In the genomic region with DNA sequence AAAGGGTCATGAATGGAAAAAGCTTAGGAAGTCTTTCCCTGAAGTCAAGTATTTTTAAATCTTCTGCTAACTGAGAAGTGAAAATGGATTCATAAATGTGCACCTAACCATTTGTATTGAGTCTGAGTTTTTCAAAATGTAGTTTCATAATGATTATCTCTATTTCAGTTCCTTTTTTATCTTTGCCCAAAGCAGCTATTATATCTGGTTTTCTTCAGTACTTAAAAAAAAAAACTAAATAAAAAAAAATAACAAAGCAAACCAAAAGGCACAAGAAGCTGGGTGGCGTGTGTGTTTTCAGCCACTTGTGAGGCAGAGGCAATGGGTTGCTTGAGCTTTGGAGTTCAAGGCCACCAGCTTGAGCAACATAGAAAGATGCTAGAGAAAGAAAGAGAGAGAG, we compare ENCODE assay signal across 21 mouse cellular contexts. TPM values are rescaled to one million over a fixed set of nuclear protein-coding genes. Genes with fewer than 3 reads are reported as not detected.
DNase-seq lines count a peak whose midpoint lies in the region; ATAC-seq and TF ChIP-seq lines count a peak whose summit lies in the region.
"Had no signal": no experiment of that assay in that cellular context is flagged by ENCODE, and none has a peak within 500 bp of the region (broad histone marks: within the 10 kb centered on the region; RNA-seq: fewer than 3 reads in every experiment).

No protein-coding gene starts in this region.

- H3K27ac ChIP-seq in CH12.LX (ENCODE audit: insufficient read depth, low read depth) = no peak overlapping the region
- H3K27ac ChIP-seq: embryonic facial prominence, embryonic 10.5 days; embryonic facial prominence, embryonic 12.5 days; forebrain, embryonic 13.5 days; forebrain, embryonic 15.5 days had no signal

- H3K9me3 ChIP-seq in CH12.LX (replicated peaks; ENCODE audit: low read length) = peaks cover 8% of the 10 kb centered on the region
- H3K9me3 ChIP-seq: embryonic facial prominence, embryonic 10.5 days; embryonic facial prominence, embryonic 12.5 days; forebrain, embryonic 13.5 days; forebrain, embryonic 15.5 days had no signal

- TF ChIP-seq EP300 in CH12.LX (IDR thresholded peaks at IDR 0.05; ENCODE audit: low read length) = peak; percentile 99

- in situ Hi-C loops in CH12.LX (cut with MboI; ENCODE audit: low pct_ligation_motif_present, low pct_unique_long_range_greater_than_20kb, low sequenced_read_pairs) = no loop called here

- TF ChIP-seq POLR2A in CH12.LX (IDR thresholded peaks at IDR 0.05; ENCODE audit: low read depth, low read length) = no peak

- TF ChIP-seq RAD21 in CH12.LX (IDR thresholded peaks at IDR 0.05; ENCODE audit: low read depth, low read length) = no peak; the same call in 1 of the 2 replicates

- no peak for TF ChIP-seq CTCF in CH12.LX (conservative IDR thresholded peaks at IDR 0.05 in 1 of 2, IDR thresholded peaks at IDR 0.05 in 1 of 2; ENCODE audit: low read depth in 2 of 2, low read length in 2 of 2)

- DNase-seq in A20 (ENCODE audit: low read depth, low spot score) = peak; percentile 70
- DNase-seq in CH12.LX (ENCODE audit: extremely low read depth) = peak; percentile 43
- no peak for DNase-seq in spleen, adult 12 weeks (ENCODE audit: low spot score)
- DNase-seq in left cerebral cortex, postnatal 36 days (ENCODE audit: low spot score in 2 of 2) = no peak
- DNase-seq in thymus, postnatal 14 days = no peak
- DNase-seq: adrenal gland, adult 8-10 months; adrenal gland, postnatal 14 days; adrenal gland, postnatal 36 days; cerebellum, adult 11-12 months; cerebellum, adult 2 months; cerebellum, adult 9-10 months; cerebellum, postnatal 10 days; cerebellum, postnatal 25 days had no signal

- H3K9ac ChIP-seq in CH12.LX (ENCODE audit: insufficient read depth, low read depth) = no peak overlapping the region; the same call in 1 of the 2 replicates
- H3K9ac ChIP-seq: embryonic facial prominence, embryonic 12.5 days; forebrain, embryonic 13.5 days; forebrain, embryonic 15.5 days had no signal

- no peak overlapping the region for H3K4me3 ChIP-seq in CH12.LX (replicated peaks in 1 of 3; ENCODE audit: low read depth in 2 of 3, low read length in 2 of 3, poor library complexity in 1 of 3)
- H3K4me3 ChIP-seq: embryonic facial prominence, embryonic 10.5 days; embryonic facial prominence, embryonic 12.5 days; forebrain, embryonic 13.5 days; forebrain, embryonic 15.5 days had no signal

- no peaks in the 10 kb centered on the region for H3K79me2 ChIP-seq in CH12.LX (replicated peaks; ENCODE audit: control insufficient read depth, extremely low read depth, insufficient read depth, poor library complexity, severe bottlenecking)

- peak; percentile 52; the same call in 1 of the 2 replicates for ATAC-seq in granulocyte monocyte progenitor cell, adult 5-6 weeks (replicated peaks; ENCODE audit: poor library complexity, severe bottlenecking)
- ATAC-seq: activated CD4-positive, CD25-positive, alpha-beta regulatory T cell, adult 4 months; CD4-positive, CD25-positive, alpha-beta regulatory T cell, adult 4 months; forebrain, embryonic 13.5 days; forebrain, embryonic 15.5 days; Patski had no signal

- H3K4me2 ChIP-seq in CH12.LX (ENCODE audit: insufficient read depth, low read depth, poor library complexity, severe bottlenecking) = peak overlapping the region; percentile 71
- H3K4me2 ChIP-seq: embryonic facial prominence, embryonic 12.5 days; forebrain, embryonic 13.5 days; forebrain, embryonic 15.5 days had no signal

- dilution Hi-C loops in CH12.LX (cut with MboI; ENCODE audit: extremely low pct_ligation_motif_present, extremely low pct_unique_long_range_greater_than_20kb, low sequenced_read_pairs) = no loop called here

- peaks cover 3 to 12% of the 10 kb centered on the region in 2 experiments for H3K4me1 ChIP-seq in CH12.LX (ENCODE audit: control insufficient read depth in 1 of 2, insufficient read depth in 2 of 2)
- H3K4me1 ChIP-seq: embryonic facial prominence, embryonic 10.5 days; embryonic facial prominence, embryonic 12.5 days had no signal

- intact Hi-C loops in left cerebral cortex, postnatal 36 days (cut with DNase I) = no loop called here

- no peaks in the 10 kb centered on the region for H3K27me3 ChIP-seq in CH12.LX (replicated peaks)
- H3K27me3 ChIP-seq: embryonic facial prominence, embryonic 12.5 days; forebrain, embryonic 13.5 days; forebrain, embryonic 15.5 days; Patski had no signal

- H3K36me3 ChIP-seq in CH12.LX (replicated peaks in 1 of 2; ENCODE audit: control insufficient read depth in 1 of 2, insufficient read depth in 1 of 2, low read length in 1 of 2) = no peaks in the 10 kb centered on the region
- H3K36me3 ChIP-seq: embryonic facial prominence, embryonic 10.5 days; embryonic facial prominence, embryonic 12.5 days; forebrain, embryonic 15.5 days had no signal

TF ChIP-seq in CH12.LX, 34 proteins besides CTCF, POLR2A, EP300 and RAD21:
- TF ChIP-seq TBP (conservative IDR thresholded peaks at IDR 0.05; ENCODE audit: low read depth, low read length) (no peak), ETS1 (conservative IDR thresholded peaks at IDR 0.05; ENCODE audit: low read depth, low read length) (0 out of 2 replicates have a peak, but pooled peaks have one; percentile 8), BHLHE40 (IDR thresholded peaks at IDR 0.05; ENCODE audit: low read depth, low read length) (no peak), MYC (IDR thresholded peaks at IDR 0.05; ENCODE audit: low read depth, low read length) (no peak), SMC3 (IDR thresholded peaks at IDR 0.05; ENCODE audit: low read depth, low read length) (no peak), ZC3H11A (IDR thresholded peaks at IDR 0.05; ENCODE audit: low read depth, low read length) (no peak), ZNF384 (IDR thresholded peaks at IDR 0.05; ENCODE audit: low read depth, low read length) (peak; percentile 93), IRF4 (IDR thresholded peaks at IDR 0.05; ENCODE audit: low read depth, low read length) (peak; percentile 98), MEF2A (IDR thresholded peaks at IDR 0.05; ENCODE audit: borderline replicate concordance, low read depth, low read length) (peak; percentile 57; the same call in 1 of the 2 replicates), KAT2A (IDR thresholded peaks at IDR 0.05; ENCODE audit: insufficient replicate concordance, low read length) (no peak), ZKSCAN1 (IDR thresholded peaks at IDR 0.05; ENCODE audit: borderline replicate concordance, low read depth, low read length) (no peak), MAX (IDR thresholded peaks at IDR 0.05; ENCODE audit: low read length) (no peak), SIN3A (IDR thresholded peaks at IDR 0.05; ENCODE audit: low read length) (0 out of 2 replicates have a peak, but pooled peaks have one; percentile 44), JUND (conservative IDR thresholded peaks at IDR 0.05; ENCODE audit: low read depth, low read length) (peak; percentile 95), GABPA (IDR thresholded peaks at IDR 0.05; ENCODE audit: insufficient replicate concordance, low read depth, low read length) (no peak), MXI1 (IDR thresholded peaks at IDR 0.05; ENCODE audit: low read depth, low read length) (no peak), CHD1 (IDR thresholded peaks at IDR 0.05; ENCODE audit: low read depth, low read length) (no peak), RCOR1 (conservative IDR thresholded peaks at IDR 0.05; ENCODE audit: low read depth, low read length) (peak; percentile 70; the same call in 1 of the 2 replicates), MAFK (IDR thresholded peaks at IDR 0.05; ENCODE audit: insufficient replicate concordance, low read length) (no peak), JUN (IDR thresholded peaks at IDR 0.05; ENCODE audit: insufficient read depth, low read depth, low read length) (peak; percentile 91)

RNA-seq across cellular contexts. Expression of gene Camk1d, which starts 26.6 kb away (rescaled TPM):
- total RNA-seq in CH12.LX (2012; rRNA removed) = 4.8 and 5.7 TPM in 2 replicates
- 4.6 and 5.1 TPM in 2 replicates for total RNA-seq in CH12.LX (2014; rRNA removed)
- 11.7 and 12.4 TPM in 2 replicates for polyA plus RNA-seq in CH12.LX (2012; ENCODE audit: insufficient read length, low read depth)
- total RNA-seq in granulocyte monocyte progenitor cell, adult 5-6 weeks (2014; fragmentation: Nextera tagmentation) = 1.8 and 4.5 TPM in 2 replicates
- 0.26 and 0.78 TPM in 2 replicates for total RNA-seq in granulocyte monocyte progenitor cell, adult 5-6 weeks (2017)
- 100 to 1,000 TPM; 121 to 124 TPM for total RNA-seq in left cerebral cortex, postnatal 36 days (2021)

Comparison
In these comparisons a context has a peak if more than half of its experiments do, and no peak if none do; other contexts are left out.
1. DNase-seq: peak in A20 (single experiment) and CH12.LX (single experiment); none in spleen, adult 12 weeks (single experiment), left cerebral cortex, postnatal 36 days (0 of 2) and thymus, postnatal 14 days (single experiment).
2. RNA of gene Camk1d, which starts 26.6 kb away (total RNA-seq): 121 to 124 TPM in left cerebral cortex, postnatal 36 days; 4.6 to 5.7 TPM in CH12.LX and 0.26 to 4.5 TPM in granulocyte monocyte progenitor cell, adult 5-6 weeks; every median in the first group is over 10 times any median in the second.